ENCODE assay signal across 8 mouse cellular contexts in the genomic region with DNA sequence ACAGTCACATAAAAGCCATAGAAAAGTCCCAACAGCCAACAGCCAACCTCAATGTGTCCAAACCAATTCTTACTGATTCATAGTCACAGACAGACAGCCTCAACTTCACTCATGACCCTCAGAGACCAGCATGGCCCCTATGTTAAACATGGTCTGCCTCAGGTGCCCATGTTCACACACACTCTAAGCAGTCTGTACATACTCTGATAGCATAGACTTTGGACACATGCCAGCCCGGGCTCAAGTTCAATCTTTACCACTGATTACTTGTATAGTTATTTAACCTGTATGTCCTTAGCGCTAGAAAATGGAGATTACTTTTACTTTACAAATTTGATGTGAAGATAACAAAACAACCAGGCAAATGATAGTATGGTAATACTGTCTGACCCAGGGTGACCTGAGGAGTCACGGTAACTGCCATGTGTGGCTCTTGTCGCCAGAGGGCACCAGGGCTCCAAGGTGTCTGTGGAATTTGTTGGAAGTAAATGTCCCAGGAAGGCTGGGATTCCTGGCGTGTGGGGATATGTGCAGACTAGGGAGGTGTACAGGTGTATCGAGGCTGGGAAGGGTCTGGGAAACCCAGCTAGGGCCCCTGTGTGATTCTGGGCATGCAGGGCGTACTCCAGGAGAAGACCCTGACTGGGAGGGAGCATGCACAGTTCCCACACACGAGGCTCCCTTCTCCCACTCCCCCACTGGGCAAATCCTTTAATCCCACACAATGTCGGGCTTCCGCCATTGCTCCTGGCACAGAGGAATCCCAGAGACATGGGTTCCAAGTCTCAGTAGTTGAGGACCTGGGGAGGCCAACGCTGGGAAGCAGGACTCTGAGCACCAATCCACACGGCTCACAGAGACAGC. TPM values are rescaled to one million over a fixed set of nuclear protein-coding genes. Genes with fewer than 3 reads are reported as not detected.
DNase-seq lines count a peak whose midpoint lies in the region; ATAC-seq and TF ChIP-seq lines count a peak whose summit lies in the region.

No protein-coding gene starts in this region.

- H3ac ChIP-seq in C2C12 (ENCODE audit: control insufficient read depth, insufficient read length, low read depth): no peak overlapping the region

- peak; percentile 67; the same call in 1 of the 2 replicates for TF ChIP-seq EP300 in liver, postnatal 0 days (IDR thresholded peaks at IDR 0.05; ENCODE audit: low read depth)

- no peaks in the 10 kb centered on the region for H3K9me3 ChIP-seq in embryonic facial prominence, embryonic 11.5 days (replicated peaks; ENCODE audit: control insufficient read depth, low read length)
- H3K9me3 ChIP-seq in heart, embryonic 10.5 days: no peaks in the 10 kb centered on the region
- H3K9me3 ChIP-seq in liver, postnatal 0 days (ENCODE audit: low read length): no peaks in the 10 kb centered on the region
- H3K9me3 ChIP-seq in neural tube, embryonic 14.5 days (ENCODE audit: control insufficient read depth, low read length): no peaks in the 10 kb centered on the region

- no peaks in the 10 kb centered on the region for H3K79me3 ChIP-seq in C2C12 (ENCODE audit: low read depth)

- peak; percentile 85 for DNase-seq in adrenal gland, postnatal 14 days
- DNase-seq in embryonic facial prominence, embryonic 11.5 days (ENCODE audit: low spot score): peak; percentile 77
- peak; percentile 85 for DNase-seq in heart, embryonic 10.5 days (ENCODE audit: low spot score)
- DNase-seq in kidney, adult 9 months: peak; percentile 86
- DNase-seq in liver, postnatal 0 days: peak; percentile 83
- peak; percentile 21 for DNase-seq in thymus, postnatal 25 days

- H3K4me1 ChIP-seq in embryonic facial prominence, embryonic 11.5 days (ENCODE audit: control insufficient read depth, insufficient read depth, low read length): 0 out of 2 replicates have a peak, but pooled peaks cover 4% of the 10 kb centered on the region
- H3K4me1 ChIP-seq in heart, embryonic 10.5 days: peaks cover 16% of the 10 kb centered on the region
- peaks cover 45% of the 10 kb centered on the region for H3K4me1 ChIP-seq in liver, postnatal 0 days (ENCODE audit: insufficient read depth)
- peaks cover 3% of the 10 kb centered on the region for H3K4me1 ChIP-seq in neural tube, embryonic 14.5 days (ENCODE audit: control insufficient read depth, insufficient read depth, low read length)

- no peak overlapping the region for H3K4me3 ChIP-seq in C2C12 (ENCODE audit: insufficient read depth, poor library complexity, severe bottlenecking)
- H3K4me3 ChIP-seq in embryonic facial prominence, embryonic 11.5 days (ENCODE audit: low read depth, low read length): no peak overlapping the region
- H3K4me3 ChIP-seq in heart, embryonic 10.5 days: peak overlapping the region; percentile 42
- peak overlapping the region; percentile 24 for H3K4me3 ChIP-seq in liver, postnatal 0 days (ENCODE audit: low read depth, low read length)
- H3K4me3 ChIP-seq in neural tube, embryonic 14.5 days (ENCODE audit: low read depth, low read length): no peak overlapping the region

- peaks cover 11% of the 10 kb centered on the region for H3K27me3 ChIP-seq in C2C12 (ENCODE audit: control insufficient read depth, insufficient read depth, insufficient read length)
- no peaks in the 10 kb centered on the region for H3K27me3 ChIP-seq in embryonic facial prominence, embryonic 11.5 days (ENCODE audit: control insufficient read depth, insufficient read depth, low read length)
- H3K27me3 ChIP-seq in heart, embryonic 10.5 days (ENCODE audit: insufficient read depth, poor library complexity, severe bottlenecking): peaks cover 38% of the 10 kb centered on the region
- H3K27me3 ChIP-seq in liver, postnatal 0 days (ENCODE audit: insufficient read depth, low read length): 0 out of 2 replicates have a peak, but pooled peaks cover 3% of the 10 kb centered on the region
- no peaks in the 10 kb centered on the region for H3K27me3 ChIP-seq in neural tube, embryonic 14.5 days (ENCODE audit: control insufficient read depth, insufficient read depth, low read length)

- H3K36me3 ChIP-seq in C2C12 (ENCODE audit: control insufficient read depth, insufficient read depth): no peaks in the 10 kb centered on the region
- no peaks in the 10 kb centered on the region for H3K36me3 ChIP-seq in embryonic facial prominence, embryonic 11.5 days (replicated peaks; ENCODE audit: control insufficient read depth, insufficient read depth, low read depth, low read length)
- H3K36me3 ChIP-seq in heart, embryonic 10.5 days: no peaks in the 10 kb centered on the region
- no peaks in the 10 kb centered on the region for H3K36me3 ChIP-seq in liver, postnatal 0 days (replicated peaks; ENCODE audit: insufficient read depth, low read length)
- no peaks in the 10 kb centered on the region for H3K36me3 ChIP-seq in neural tube, embryonic 14.5 days (ENCODE audit: control insufficient read depth, insufficient read depth, low read length)

- WGBS in embryonic facial prominence, embryonic 11.5 days: 8% methylated on average over 12 of the region's 12 CpGs
- 8% methylated on average over 12 of the region's 12 CpGs for WGBS in heart, embryonic 10.5 days
- WGBS in liver, postnatal 0 days (ENCODE audit: insufficient replicate concordance): 10% methylated on average over 12 of the region's 12 CpGs
- 9% methylated on average over 12 of the region's 12 CpGs for WGBS in neural tube, embryonic 14.5 days

- ATAC-seq in embryonic facial prominence, embryonic 11.5 days (replicated peaks; ENCODE audit: insufficient number of reproducible peaks, low FRiP score, low TSS enrichment, low read depth): no peak
- peak; percentile 59 for ATAC-seq in liver, postnatal 0 days
- ATAC-seq in neural tube, embryonic 14.5 days (ENCODE audit: low read depth): peak; percentile 52

- TF ChIP-seq CTCF in C2C12 (IDR thresholded peaks at IDR 0.05; ENCODE audit: control insufficient read depth, insufficient read depth, insufficient read length): peak; percentile 78
- peak; percentile 98 for TF ChIP-seq CTCF in liver, postnatal 0 days (IDR thresholded peaks at IDR 0.05; ENCODE audit: low read depth)

- peak overlapping the region; percentile 20; the same call in 1 of the 2 replicates for H3K4me2 ChIP-seq in embryonic facial prominence, embryonic 11.5 days (ENCODE audit: low read depth, low read length)
- peak overlapping the region; percentile 73 for H3K4me2 ChIP-seq in liver, postnatal 0 days (ENCODE audit: low read depth, low read length)
- H3K4me2 ChIP-seq in neural tube, embryonic 14.5 days (ENCODE audit: low read depth, low read length): no peak overlapping the region

- no peaks in the 10 kb centered on the region for H3K79me2 ChIP-seq in C2C12 (ENCODE audit: control insufficient read depth, insufficient read depth)

- H3K9ac ChIP-seq in embryonic facial prominence, embryonic 11.5 days (replicated peaks; ENCODE audit: low read length): no peak overlapping the region
- peak overlapping the region; percentile 66 for H3K9ac ChIP-seq in liver, postnatal 0 days (replicated peaks)
- no peak overlapping the region for H3K9ac ChIP-seq in neural tube, embryonic 14.5 days (replicated peaks; ENCODE audit: low read depth, low read length)

- no peak overlapping the region for H3K27ac ChIP-seq in embryonic facial prominence, embryonic 11.5 days (replicated peaks; ENCODE audit: low read depth, low read length)
- H3K27ac ChIP-seq in heart, embryonic 10.5 days: peak overlapping the region; percentile 72
- H3K27ac ChIP-seq in liver, postnatal 0 days (ENCODE audit: low read depth): peak overlapping the region; percentile 84
- no peak overlapping the region for H3K27ac ChIP-seq in neural tube, embryonic 14.5 days (ENCODE audit: low read depth, low read length)

TF ChIP-seq in C2C12, 6 proteins besides CTCF, POLR2A, EP300 and RAD21 (continues in another document):
- TF ChIP-seq CEBPB (IDR thresholded peaks at IDR 0.05; ENCODE audit: low read depth) (no peak), MYOG (IDR thresholded peaks at IDR 0.05; ENCODE audit: control insufficient read depth, extremely low read depth, insufficient read length) (no peak), USF1 (IDR thresholded peaks at IDR 0.05; ENCODE audit: low read depth) (no peak), FOSL1 (IDR thresholded peaks at IDR 0.05; ENCODE audit: insufficient read depth, low read length, poor library complexity, severe bottlenecking) (no peak)

RNA-seq across cellular contexts. Expression of gene Slc6a9, which starts 4.8 kb away (rescaled TPM):
- polyA plus RNA-seq in C2C12 (2012; fragmentation: generic; extraction: Trizol): 14.4 TPM
- total RNA-seq in adrenal gland, postnatal 14 days (2021): 9.4 and 10.3 TPM in 2 replicates
- 5.3 and 5.9 TPM in 2 replicates for polyA plus RNA-seq in embryonic facial prominence, embryonic 11.5 days (2014; fragmentation: Nextera tagmentation; extraction: Ambion mirVana)
- 12.5 and 12.8 TPM in 2 replicates for polyA plus RNA-seq in heart, embryonic 10.5 days (2016; fragmentation: Nextera tagmentation; extraction: Ambion mirVana)
- 16.0 and 19.5 TPM in 2 replicates for polyA plus RNA-seq in liver, postnatal 0 days (2015; fragmentation: Nextera tagmentation; extraction: Ambion mirVana)
- polyA plus RNA-seq in neural tube, embryonic 14.5 days (2014; fragmentation: Nextera tagmentation; extraction: Ambion mirVana): 32.7 and 42.9 TPM in 2 replicates

RNA-seq across cellular contexts. Expression of gene Ccdc24, which starts 42.9 kb away (rescaled TPM):
- 1.4 TPM for polyA plus RNA-seq in C2C12 (2012; fragmentation: generic; extraction: Trizol)
- 0.71 and 0.78 TPM in 2 replicates for total RNA-seq in adrenal gland, postnatal 14 days (2021)
- 0.86 and 1.6 TPM in 2 replicates for polyA plus RNA-seq in embryonic facial prominence, embryonic 11.5 days (2014; fragmentation: Nextera tagmentation; extraction: Ambion mirVana)
- polyA plus RNA-seq in heart, embryonic 10.5 days (2016; fragmentation: Nextera tagmentation; extraction: Ambion mirVana): 0.79 and 1.0 TPM in 2 replicates
- polyA plus RNA-seq in liver, postnatal 0 days (2015; fragmentation: Nextera tagmentation; extraction: Ambion mirVana): 0.15 and 0.34 TPM in 2 replicates
- 1.4 and 2.6 TPM in 2 replicates for polyA plus RNA-seq in neural tube, embryonic 14.5 days (2014; fragmentation: Nextera tagmentation; extraction: Ambion mirVana)

RNA-seq across cellular contexts. Expression of gene B4galt2, which starts 53.8 kb away (rescaled TPM):
- polyA plus RNA-seq in C2C12 (2012; fragmentation: generic; extraction: Trizol): 37.7 TPM
- total RNA-seq in adrenal gland, postnatal 14 days (2021): 12.6 and 15.1 TPM in 2 replicates
- polyA plus RNA-seq in embryonic facial prominence, embryonic 11.5 days (2014; fragmentation: Nextera tagmentation; extraction: Ambion mirVana): 24.9 and 26.5 TPM in 2 replicates
- polyA plus RNA-seq in heart, embryonic 10.5 days (2016; fragmentation: Nextera tagmentation; extraction: Ambion mirVana): 14.2 and 17.7 TPM in 2 replicates
- polyA plus RNA-seq in liver, postnatal 0 days (2015; fragmentation: Nextera tagmentation; extraction: Ambion mirVana): 0.63 and 0.67 TPM in 2 replicates
- 68.7 and 73.6 TPM in 2 replicates for polyA plus RNA-seq in neural tube, embryonic 14.5 days (2014; fragmentation: Nextera tagmentation; extraction: Ambion mirVana)

RNA-seq across cellular contexts. Expression of gene Atp6v0b, which starts 57.6 kb away (rescaled TPM):
- 296 TPM for polyA plus RNA-seq in C2C12 (2012; fragmentation: generic; extraction: Trizol)
- 167 and 172 TPM in 2 replicates for total RNA-seq in adrenal gland, postnatal 14 days (2021)
- polyA plus RNA-seq in embryonic facial prominence, embryonic 11.5 days (2014; fragmentation: Nextera tagmentation; extraction: Ambion mirVana): 154 and 177 TPM in 2 replicates
- 208 and 209 TPM in 2 replicates for polyA plus RNA-seq in heart, embryonic 10.5 days (2016; fragmentation: Nextera tagmentation; extraction: Ambion mirVana)
- polyA plus RNA-seq in liver, postnatal 0 days (2015; fragmentation: Nextera tagmentation; extraction: Ambion mirVana): 149 and 164 TPM in 2 replicates
- polyA plus RNA-seq in neural tube, embryonic 14.5 days (2014; fragmentation: Nextera tagmentation; extraction: Ambion mirVana): 578 and 652 TPM in 2 replicates

Comparison
In these comparisons a context has a peak if more than half of its experiments do, and no peak if none do; other contexts are left out.
1. H3K4me3 ChIP-seq: peak in heart, embryonic 10.5 days (single experiment) and liver, postnatal 0 days (single experiment); none in C2C12 (single experiment), embryonic facial prominence, embryonic 11.5 days (single experiment) and neural tube, embryonic 14.5 days (single experiment).
2. DNase-seq: peak in every context shown above with its lines; median percentile 86 in kidney, adult 9 months; 85 in adrenal gland, postnatal 14 days; 85 in heart, embryonic 10.5 days; 83 in liver, postnatal 0 days; 77 in embryonic facial prominence, embryonic 11.5 days; 21 in thymus, postnatal 25 days.
3. H3K27ac ChIP-seq: peak in heart, embryonic 10.5 days (single experiment) and liver, postnatal 0 days (single experiment); none in embryonic facial prominence, embryonic 11.5 days (single experiment) and neural tube, embryonic 14.5 days (single experiment).